Mouse (Mus musculus) left cerebral cortex, adult 8-10 months (tissue): Measurements from ENCODE around the gene Mrrf. TPM values are rescaled to one million over a fixed set of nuclear protein-coding genes. Genes with fewer than 3 reads are reported as not detected.

Source experiments
- DNase-seq, 2 experiments: peaks; one replicate each; pipeline ENCODE4 v3.0.0; 2022; ENCODE audit warnings: low spot score in 2 of 2
- total RNA-seq, 4 experiments: library from RNA; stranded (reverse); gene quantifications; 2 replicates each; pipeline ENCODE4 v1.2.4; 2022

The Mrrf gene
- total RNA-seq: 10 to 100 TPM; 15.4 to 25.6 (median 18.5) TPM

- peak; percentile 85 to 94 for DNase-seq
These were observed at the start of gene Mrrf, which contains the start of gene Rbm18 for GRCm38 (mm10) chr2:36136300-36136941. Gene Mrrf (plus strand): TSS chr2:36136389. Gene Rbm18 (minus strand): TSS chr2:36136773.

- no peak for DNase-seq
These were observed 47.0 kb upstream of the Mrrf start for GRCm38 (mm10) chr2:36089190-36089589.

GRCm38 (mm10) chr2:36090853-36091741 is 45.1 kb upstream of the Mrrf start:
- peak in 1 of 2 experiments; percentile 14 for DNase-seq

- DNase-seq: no peak
These were observed 43.4 kb upstream of the Mrrf start for GRCm38 (mm10) chr2:36092748-36093147.

- no peak for DNase-seq
These were observed 42.9 kb upstream of the Mrrf start for GRCm38 (mm10) chr2:36093301-36093700.

- DNase-seq: no peak
These were observed 42.2 kb upstream of the Mrrf start for GRCm38 (mm10) chr2:36093914-36094475.

- DNase-seq: no peak
These were observed 38.9 kb upstream of the Mrrf start for GRCm38 (mm10) chr2:36097129-36097815.

- no peak for DNase-seq
These were observed 38.2 kb upstream of the Mrrf start for GRCm38 (mm10) chr2:36098021-36098420.

GRCm38 (mm10) chr2:36099739-36100138 is 36.5 kb upstream of the Mrrf start:
- DNase-seq: no peak

GRCm38 (mm10) chr2:36101866-36102558 is 34.2 kb upstream of the Mrrf start:
- no peak for DNase-seq

- DNase-seq: no peak
These were observed 33.6 kb upstream of the Mrrf start for GRCm38 (mm10) chr2:36102559-36102946.

GRCm38 (mm10) chr2:36103069-36103554 is 33.1 kb upstream of the Mrrf start:
- no peak for DNase-seq

GRCm38 (mm10) chr2:36103555-36104367 is 32.4 kb upstream of the Mrrf start:
- DNase-seq: no peak

GRCm38 (mm10) chr2:36104436-36104955 is 31.7 kb upstream of the Mrrf start:
- no peak for DNase-seq

- no peak for DNase-seq
These were observed 31.0 kb upstream of the Mrrf start, which contains the start of gene Lhx6 for GRCm38 (mm10) chr2:36104956-36105741. Gene Lhx6 (minus strand): TSS chr2:36105408.

GRCm38 (mm10) chr2:36108615-36109014 is 27.6 kb upstream of the Mrrf start:
- DNase-seq: no peak

- DNase-seq: no peak
These were observed 23.6 kb upstream of the Mrrf start for GRCm38 (mm10) chr2:36112632-36113031.

GRCm38 (mm10) chr2:36126795-36127429 is 9.3 kb upstream of the Mrrf start:
- DNase-seq: no peak
